Mouse (Mus musculus) megakaryocyte-erythroid progenitor cell, adult 5-6 weeks (primary cell): ENCODE results near the gene Kcnma1. TPM values are rescaled to one million over a fixed set of nuclear protein-coding genes. Genes with fewer than 3 reads are reported as not detected.

ENCODE experiments used
- ATAC-seq: replicated peaks from 2 replicates; pipeline ENCODE4 v1.8.0; 2016; ENCODE audit warnings: mild to moderate bottlenecking, inconsistent platforms; ENCODE audit not compliant: severe bottlenecking, poor library complexity, low FRiP score, low TSS enrichment
- total RNA-seq, 2 experiments: library from RNA; stranded (forward) in 1 of 2; stranded (reverse) in 1 of 2; fragments of 200-1000, 215-1000 nt in 1 of 2; fragments of >200 nt in 1 of 2; fragmentation: Nextera tagmentation in 1 of 2; gene quantifications; 2 replicates each; pipeline ENCODE4 v1.2.3; 2014 to 2017

Gene Kcnma1
- not detected in 2 replicates for total RNA-seq (2014; fragmentation: Nextera tagmentation)
- total RNA-seq (2017), result not detected in 2 replicates

GRCm38 (mm10) chr14:24014391-24014790 is at the start of gene Kcnma1:
Gene Kcnma1, minus strand, starts transcription at chr14:24014491.
- no peak for ATAC-seq

- no peak for ATAC-seq
These were observed 45.5 kb upstream of the Kcnma1 start for GRCm38 (mm10) chr14:24059747-24060146.

- ATAC-seq, result no peak
These were observed 45.0 kb upstream of the Kcnma1 start for GRCm38 (mm10) chr14:24059287-24059686.

- no peak for ATAC-seq
These were observed 37.5 kb upstream of the Kcnma1 start for GRCm38 (mm10) chr14:24051821-24052220.

- ATAC-seq, result no peak
These were observed 22.3 kb upstream of the Kcnma1 start for GRCm38 (mm10) chr14:24036609-24037008.

GRCm38 (mm10) chr14:24036208-24036535 is 21.9 kb upstream of the Kcnma1 start:
- no peak for ATAC-seq

- ATAC-seq, result no peak
These were observed 21.4 kb upstream of the Kcnma1 start for GRCm38 (mm10) chr14:24035486-24036207.

GRCm38 (mm10) chr14:24032876-24033389 is 18.6 kb upstream of the Kcnma1 start:
- ATAC-seq, result no peak

- no peak for ATAC-seq
These were observed 17.9 kb upstream of the Kcnma1 start for GRCm38 (mm10) chr14:24032201-24032600.

- no peak for ATAC-seq
These were observed 6.4 kb upstream of the Kcnma1 start for GRCm38 (mm10) chr14:24020718-24021117.

GRCm38 (mm10) chr14:24009978-24010377 is 4.3 kb downstream of the Kcnma1 start:
- no peak for ATAC-seq

- ATAC-seq, result no peak
These were observed 6.0 kb downstream of the Kcnma1 start for GRCm38 (mm10) chr14:24008252-24008651.

- ATAC-seq, result no peak
These were observed 8.0 kb downstream of the Kcnma1 start for GRCm38 (mm10) chr14:24006276-24006675.

- no peak for ATAC-seq
These were observed 9.6 kb downstream of the Kcnma1 start for GRCm38 (mm10) chr14:24004471-24005271.

GRCm38 (mm10) chr14:24003450-24004381 is 10.6 kb downstream of the Kcnma1 start:
- ATAC-seq, result no peak

GRCm38 (mm10) chr14:24002647-24003046 is 11.6 kb downstream of the Kcnma1 start:
- ATAC-seq, result no peak

- no peak for ATAC-seq
These were observed 16.4 kb downstream of the Kcnma1 start for GRCm38 (mm10) chr14:23997912-23998311.

- no peak for ATAC-seq
These were observed 18.5 kb downstream of the Kcnma1 start for GRCm38 (mm10) chr14:23995831-23996230.

- ATAC-seq, result no peak
These were observed 23.4 kb downstream of the Kcnma1 start for GRCm38 (mm10) chr14:23990871-23991270.

- no peak for ATAC-seq
These were observed 24.6 kb downstream of the Kcnma1 start for GRCm38 (mm10) chr14:23989696-23990095.
